Mouse (Mus musculus) mesoderm, embryonic 11.5 days (tissue): Measurements from ENCODE around the gene Hist2h2ac.
"Not testable (repeated sequence)": the region's sequence is repeated elsewhere in the genome, so short reads cannot be mapped to it uniquely, and the experiment has no call there.

Source experiments
- DNase-seq: peaks from one replicate; pipeline ENCODE4 v3.0.0-alpha.2; 2012; ENCODE audit warnings: low read depth, low spot score

Gene Hist2h2ac

DNA sequence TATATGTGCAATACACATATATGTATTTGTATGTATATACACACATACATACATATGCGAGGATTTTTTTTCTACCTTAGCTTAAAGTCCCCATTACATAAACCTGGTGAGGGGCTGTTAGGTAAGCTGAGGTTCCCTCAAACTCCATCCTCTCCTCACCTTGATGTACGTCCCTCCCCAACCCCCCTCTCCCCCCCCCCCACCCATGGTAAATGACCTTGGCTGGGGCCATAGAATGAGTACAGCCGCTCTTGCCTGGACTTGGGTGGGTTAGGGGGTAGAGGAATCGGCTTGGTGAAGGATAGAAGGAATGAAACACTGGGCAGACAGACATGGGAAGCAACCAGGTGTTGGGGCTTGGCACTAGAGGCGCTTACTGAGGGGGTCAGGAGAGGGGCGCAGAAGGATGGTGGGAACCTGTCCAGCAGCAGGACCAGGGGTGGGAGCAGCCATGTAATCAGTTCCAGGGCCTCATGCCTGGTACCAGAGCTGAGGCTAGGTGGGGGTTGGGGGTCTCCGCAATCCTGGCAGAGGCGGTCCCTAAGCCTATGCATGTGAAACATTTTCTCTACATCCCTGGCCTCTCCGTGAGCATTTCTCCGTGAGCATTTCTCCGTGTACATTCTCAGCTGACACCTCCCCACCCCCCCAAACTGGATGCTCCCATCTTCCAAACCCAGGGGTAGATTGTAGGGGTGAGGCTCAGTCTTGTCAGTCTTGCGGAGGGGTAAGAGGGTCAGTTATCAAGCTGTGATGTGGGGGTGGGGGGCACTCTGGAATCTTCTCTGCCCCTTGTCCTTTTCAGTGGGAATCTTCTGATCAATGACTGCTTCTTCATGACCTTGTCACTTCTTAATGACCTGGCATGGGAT lies 38.9 kb downstream of the Hist2h2ac start:
- DNase-seq: no peak

DNA sequence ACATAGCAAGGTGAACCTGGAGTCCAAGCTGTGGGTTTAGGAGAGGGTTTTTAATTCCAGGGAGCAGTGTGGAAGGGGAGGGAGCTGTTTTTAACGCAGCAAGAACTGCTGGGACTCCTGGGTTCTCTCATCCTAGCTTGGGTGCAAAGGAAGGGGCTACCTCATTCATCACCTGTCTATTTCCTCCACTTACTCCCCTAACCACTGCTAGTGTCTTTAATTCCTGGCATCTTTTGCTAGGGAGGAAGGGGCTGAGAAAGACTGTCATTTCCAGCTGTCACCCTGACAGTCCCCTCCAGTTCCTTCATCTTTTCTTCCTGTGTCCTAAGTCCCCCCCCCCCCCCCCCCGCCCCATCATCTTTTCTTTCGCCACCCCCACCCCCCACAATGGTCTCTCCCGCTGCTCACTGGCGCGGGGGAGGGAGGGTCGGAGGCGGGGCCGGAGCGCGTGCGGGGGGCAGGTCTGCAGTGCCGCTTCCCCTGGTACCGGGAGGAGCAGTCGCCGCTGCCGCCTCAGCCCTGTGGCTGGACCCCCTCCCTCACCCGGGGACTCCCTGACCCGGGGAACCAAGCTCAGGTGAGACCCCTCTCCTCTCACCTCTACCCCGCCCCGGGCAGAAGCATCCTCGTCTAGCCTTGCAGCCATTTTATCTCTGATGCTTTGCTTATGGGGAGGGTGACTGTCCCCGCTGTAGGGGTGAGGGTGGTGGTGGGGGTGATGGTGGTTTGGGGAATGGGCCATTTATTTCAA lies 39.8 kb downstream of the Hist2h2ac start, which contains the start of gene Sv2a:
Sv2a (plus strand) TSS at position 425 of the 751 bp plus-strand sequence.
- DNase-seq: no peak

GRCm38 (mm10) chr3:96179531-96179930 lies 41.1 kb downstream of the Hist2h2ac start:
- no peak for DNase-seq

- DNase-seq: no peak
Measured at GRCm38 (mm10) chr3:96178902-96179301, 41.8 kb downstream of the Hist2h2ac start.

DNA sequence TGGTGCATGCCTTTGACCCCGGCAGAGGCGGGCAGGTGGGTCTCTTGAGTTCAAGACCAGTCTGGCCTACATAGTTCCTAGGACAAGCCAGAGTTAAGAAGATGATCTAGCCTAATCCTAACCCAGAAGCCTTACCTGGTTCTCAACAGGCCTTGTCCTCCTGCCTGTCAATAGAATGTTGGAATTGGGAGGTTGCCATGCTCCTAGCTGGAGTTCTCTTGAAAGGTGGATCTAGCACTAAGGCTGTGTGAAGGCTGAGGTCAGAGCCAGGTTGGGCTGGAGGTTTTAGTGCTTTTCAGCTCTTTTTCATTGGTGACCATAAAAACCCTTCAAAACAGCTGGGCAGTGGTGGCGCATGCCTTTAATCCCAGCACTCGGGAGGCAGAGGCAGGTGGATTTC lies 42.3 kb downstream of the Hist2h2ac start:
- no peak for DNase-seq

DNA sequence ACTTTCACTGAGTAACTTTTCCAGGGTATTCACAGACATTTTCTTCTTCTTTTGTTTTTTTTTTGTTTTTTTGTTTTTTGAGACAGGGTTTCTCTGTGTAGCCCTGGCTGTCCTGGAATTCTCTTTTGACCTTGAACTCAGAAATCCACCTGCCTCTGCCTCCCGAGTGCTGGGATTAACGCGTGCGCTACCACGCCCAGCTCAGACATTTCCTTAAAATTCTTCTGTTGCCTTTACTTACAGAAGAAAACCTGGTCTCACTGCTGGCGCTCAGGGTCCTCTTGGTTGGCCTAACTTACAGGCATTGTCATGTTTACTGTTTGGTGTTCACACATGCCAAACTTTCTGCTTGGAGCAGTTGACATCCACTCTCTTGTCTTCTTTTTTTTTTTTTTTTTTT lies 45.4 kb downstream of the Hist2h2ac start:
- no peak for DNase-seq

DNA sequence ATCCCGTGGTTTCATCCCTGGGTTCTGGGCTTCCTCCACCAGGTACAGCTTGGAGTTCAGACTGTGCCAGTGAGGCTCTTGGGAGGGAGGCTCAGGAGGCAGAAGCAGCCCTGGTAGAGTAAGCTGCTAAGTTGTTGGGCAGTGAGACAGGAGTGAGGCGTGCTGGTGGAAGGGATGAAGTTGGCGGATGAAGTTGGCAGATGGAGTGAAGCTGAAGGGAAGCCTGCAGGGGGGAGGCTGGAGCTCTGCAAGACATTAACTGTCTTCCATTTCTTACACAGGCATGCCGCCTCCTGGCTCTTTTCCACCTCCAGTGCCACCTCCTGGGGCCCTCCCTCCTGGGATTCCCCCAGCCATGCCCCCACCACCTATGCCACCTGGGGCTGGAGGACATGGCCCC lies 46.6 kb downstream of the Hist2h2ac start:
- DNase-seq: not testable (repeated sequence)

- DNase-seq: no peak
Measured at GRCm38 (mm10) chr3:96173185-96173584, 47.5 kb downstream of the Hist2h2ac start.

DNA sequence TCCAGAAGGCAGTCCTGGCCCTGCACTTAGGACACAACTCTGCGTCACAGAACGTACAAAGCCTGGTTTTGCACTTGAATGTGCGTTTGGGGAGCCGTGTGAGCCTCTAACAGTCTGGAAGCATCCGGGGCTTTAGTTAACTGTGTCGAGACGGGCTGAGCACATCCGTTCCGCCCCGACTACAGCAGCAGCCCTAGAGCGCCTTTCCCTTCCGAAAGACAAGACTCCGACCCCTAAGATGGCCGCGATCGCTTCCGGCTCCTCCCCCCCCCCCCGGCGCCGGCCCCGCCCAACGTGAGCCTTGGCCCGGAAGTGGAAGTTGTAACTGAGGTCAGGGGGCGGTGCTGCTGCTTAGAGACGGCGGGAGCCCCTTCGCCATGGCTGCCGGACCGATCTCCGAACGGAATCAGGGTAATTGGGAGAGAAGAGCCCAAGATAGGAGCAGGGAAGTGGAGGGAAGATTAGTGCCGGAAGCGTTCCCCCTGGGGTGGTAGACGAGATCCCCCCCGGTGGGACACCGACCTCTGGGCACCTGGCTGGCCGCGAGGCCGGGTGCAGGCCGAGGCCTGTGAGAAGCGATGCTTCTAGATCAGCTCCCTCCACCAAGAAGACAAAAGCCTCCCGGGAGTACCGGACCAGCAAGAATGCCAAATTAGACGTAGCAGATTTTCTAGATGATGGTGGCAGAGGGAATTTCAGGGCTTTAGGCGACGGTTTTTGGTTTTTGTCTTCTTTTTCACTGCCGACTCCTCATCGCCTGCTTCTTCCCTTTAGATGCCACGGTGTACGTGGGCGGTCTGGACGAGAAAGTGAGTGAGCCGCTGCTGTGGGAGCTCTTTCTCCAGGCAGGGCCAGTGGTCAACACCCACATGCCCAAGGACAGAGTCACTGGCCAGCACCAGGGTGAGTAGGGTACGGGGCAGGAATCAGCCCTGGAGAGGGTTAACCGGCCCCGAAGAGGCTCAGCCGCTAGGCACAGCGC lies 48.2 kb downstream of the Hist2h2ac start, which contains the start of gene Sf3b4:
Sf3b4 (plus strand) TSS at position 136 of the 982 bp plus-strand sequence.
- DNase-seq: peak; percentile 89

DNA sequence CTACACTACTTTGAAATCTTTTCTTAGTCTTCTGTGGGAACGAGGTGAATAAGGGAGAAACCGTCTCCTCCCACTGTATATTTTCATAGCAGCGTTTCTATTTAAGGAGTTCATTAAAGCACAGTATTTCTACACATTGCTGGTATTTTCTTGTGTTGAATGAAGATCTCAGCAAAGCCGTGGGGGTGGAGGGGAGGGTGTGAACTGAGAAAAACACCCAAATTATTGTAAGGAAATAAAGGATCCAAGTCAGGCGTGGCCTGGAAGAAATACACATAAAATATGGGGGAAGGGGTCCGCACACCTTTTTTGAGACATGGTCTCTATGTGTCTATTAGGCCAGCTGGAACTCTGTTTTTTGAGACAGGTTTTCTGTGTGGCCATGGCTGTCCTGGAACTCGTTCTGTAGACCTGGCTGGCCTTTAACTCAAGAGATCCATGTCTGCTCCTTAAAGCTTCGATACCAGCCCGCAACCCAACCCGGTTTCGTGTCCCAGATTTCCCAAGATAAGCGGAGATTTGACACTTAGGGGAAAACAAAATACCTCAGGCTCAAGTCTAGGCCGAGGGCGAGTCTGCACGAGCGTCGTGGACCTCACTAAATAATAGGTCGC lies 49.0 kb downstream of the Hist2h2ac start:
- no peak for DNase-seq

DNA sequence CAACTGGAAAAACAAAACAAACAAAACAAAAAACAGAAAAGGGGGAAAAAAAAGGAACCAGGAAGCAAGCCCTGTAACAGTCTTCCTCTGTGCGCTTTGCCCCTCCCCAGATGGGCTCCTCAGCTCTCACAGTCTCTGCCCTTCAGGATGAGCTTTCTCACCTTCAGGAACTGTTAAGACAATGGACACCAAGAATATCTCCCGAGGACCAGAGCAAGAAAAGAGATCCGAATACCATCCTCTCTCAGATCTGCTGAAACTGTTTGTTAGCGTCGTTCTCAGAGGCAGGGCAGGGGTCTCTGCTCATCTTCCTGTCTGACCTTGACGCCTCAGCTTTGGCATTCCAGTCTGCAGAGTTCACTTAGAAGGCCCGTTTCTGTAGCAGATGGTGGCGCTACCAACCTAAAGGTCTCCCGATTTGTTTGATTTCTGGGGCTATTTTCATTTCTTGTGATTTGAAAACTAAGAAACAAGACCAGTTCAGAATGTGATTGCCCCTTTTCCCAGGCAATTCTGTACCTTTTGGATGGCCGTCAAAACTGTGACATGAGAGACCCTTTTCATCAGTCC lies 49.6 kb downstream of the Hist2h2ac start:
- DNase-seq: no peak
